Mouse (Mus musculus) hindbrain, embryonic 12.5 days (tissue): ENCODE data around the gene Fam53a. TPM values are rescaled to one million over a fixed set of nuclear protein-coding genes. Genes with fewer than 3 reads are reported as not detected.

ENCODE experiments used
- ATAC-seq: fragments of 200-750 bp; cut with Nextera tagmentation; 2 replicates; pipeline ENCODE4 v1.8.0; 2017; ENCODE audit warnings: moderate TSS enrichment; ENCODE audit not compliant: low FRiP score
- H3K27ac ChIP-seq: fragments of 300-500 bp; sonication (generic); 2 replicates; pipeline ENCODE4 v1.5.1; 2016; ENCODE audit warnings: mild to moderate bottlenecking
- H3K27me3 ChIP-seq: fragments of 300-500 bp; sonication (generic); 2 replicates; pipeline ENCODE4 v1.6.1; 2016; ENCODE audit warnings: mild to moderate bottlenecking
- H3K36me3 ChIP-seq: fragments of 300-500 bp; sonication (generic); 2 replicates; pipeline ENCODE4 v1.6.1; 2016; ENCODE audit warnings: mild to moderate bottlenecking
- H3K4me1 ChIP-seq: fragments of 300-500 bp; sonication (generic); 2 replicates; pipeline ENCODE4 v1.6.1; 2016
- H3K4me2 ChIP-seq: fragments of 300-500 bp; sonication (generic); replicated peaks from 2 replicates; pipeline ENCODE4 v1.6.1; 2016; ENCODE audit warnings: mild to moderate bottlenecking
- H3K4me3 ChIP-seq: fragments of 300-500 bp; sonication (generic); 2 replicates; pipeline ENCODE4 v1.5.1; 2016; ENCODE audit warnings: mild to moderate bottlenecking
- H3K9ac ChIP-seq: fragments of 300-500 bp; sonication (generic); 2 replicates; pipeline ENCODE4 v1.6.1; 2016; ENCODE audit warnings: mild to moderate bottlenecking, moderate library complexity
- H3K9me3 ChIP-seq: fragments of 300-500 bp; sonication (generic); replicated peaks from 2 replicates; pipeline ENCODE4 v1.6.1; 2016; ENCODE audit warnings: mild to moderate bottlenecking
- WGBS: fragments of 180-500 bp; shearing (Covaris S2); methylation state at CpG from one replicate; pipeline ENCODE4 v1.1.7; 2016; 5-methylcytosine and 5-hydroxymethylcytosine counted together
- polyA plus RNA-seq: library from polyadenylated mRNA; unstranded; fragments of >200 nt; fragmentation: Nextera tagmentation; extraction: Ambion mirVana; gene quantifications from 2 replicates; pipeline ENCODE4 v1.2.1, GENCODE M21; 2016

Gene Fam53a
- polyA plus RNA-seq, 1 experiment from 2014 or later: 50.8 TPM

DNA sequence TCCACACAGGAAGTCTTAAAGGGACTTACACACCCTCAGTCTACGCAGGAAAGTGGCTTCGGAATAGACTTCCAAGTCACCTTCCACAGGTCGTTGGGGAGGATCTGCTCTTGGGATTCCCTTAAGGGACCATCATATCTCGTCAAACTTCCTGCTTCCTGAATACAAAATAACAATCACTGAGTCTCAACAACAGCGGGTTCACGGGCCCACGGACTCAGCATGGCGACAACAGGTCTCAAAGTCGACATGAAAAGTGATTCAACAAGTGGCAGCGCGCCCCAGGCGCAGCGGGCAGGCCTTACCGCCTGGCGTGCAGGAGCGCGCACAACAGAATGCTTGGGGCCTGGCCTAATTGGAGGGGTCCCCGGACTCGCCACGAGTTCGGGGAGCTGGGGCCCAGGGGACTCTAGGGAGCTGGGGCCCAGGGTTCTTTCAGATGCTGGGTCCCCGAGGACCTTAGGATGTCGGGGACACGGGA is 575 bp downstream of the Fam53a start:
- Histone ChIP-seq H3K4me3 (peak overlapping the region; percentile 83), H3K27ac (peak overlapping the region; percentile 86), H3K4me2 (peak overlapping the region; percentile 90), H3K36me3 (no peaks in the 10 kb centered on the region), H3K4me1 (peaks cover 18% of the 10 kb centered on the region), H3K9me3 (no peaks in the 10 kb centered on the region), H3K9ac (peak overlapping the region; percentile 80), H3K27me3 (no peaks in the 10 kb centered on the region)
- WGBS: 0% methylated on average over 24 of the region's 24 CpGs
- ATAC-seq: no peak; the same call in 1 of the 2 replicates

DNA sequence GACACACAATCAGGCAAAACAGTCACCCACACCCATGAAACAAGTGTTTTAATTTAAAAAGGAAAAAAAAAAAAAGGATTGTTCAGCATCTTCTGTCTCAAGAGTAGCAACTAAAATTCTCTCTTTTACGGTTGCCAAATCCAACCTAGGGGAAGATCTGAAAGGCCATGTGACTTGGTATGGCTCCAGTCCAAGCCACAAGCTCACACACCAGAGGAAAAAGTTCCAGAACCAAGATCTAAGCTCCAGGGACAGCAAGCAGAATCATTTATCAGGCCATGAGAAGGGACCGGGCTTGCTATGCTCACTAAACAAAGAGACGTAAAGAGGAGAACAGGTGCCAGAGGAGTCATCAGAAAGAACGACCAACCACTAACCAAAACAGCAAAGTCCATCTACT is 1.5 kb downstream of the Fam53a start:
- Histone ChIP-seq H3K27me3 (no peaks in the 10 kb centered on the region), H3K27ac (no peak overlapping the region), H3K4me3 (peak overlapping the region; percentile 6; the same call in 1 of the 2 replicates), H3K4me1 (peaks cover 24% of the 10 kb centered on the region), H3K9me3 (no peaks in the 10 kb centered on the region), H3K9ac (0 out of 2 replicates have a peak overlapping the region, but pooled peaks have one; percentile 18), H3K4me2 (peak overlapping the region; percentile 90), H3K36me3 (no peaks in the 10 kb centered on the region)
- WGBS: 49% methylated on average over 4 of the region's 4 CpGs
- ATAC-seq: no peak

DNA sequence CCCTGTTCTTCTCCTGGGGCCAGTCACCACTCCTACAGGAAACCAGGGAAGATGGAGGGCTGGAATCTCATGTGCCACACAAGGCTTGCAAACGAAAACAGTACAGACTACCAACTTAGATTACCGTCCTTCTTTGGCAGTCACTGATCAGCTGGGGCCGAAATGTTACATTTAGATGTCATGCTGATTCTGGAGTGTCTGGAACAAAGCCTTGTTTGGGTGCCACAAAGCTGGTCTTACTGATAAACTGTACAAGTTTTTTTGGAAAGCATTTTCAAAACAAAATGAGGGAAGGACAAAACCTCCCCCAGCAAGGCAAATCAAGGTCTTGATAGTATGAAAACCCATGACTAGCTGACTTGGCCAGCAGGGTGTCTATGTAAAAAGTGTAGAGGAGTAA is 5.7 kb downstream of the Fam53a start:
- H3K36me3 ChIP-seq: no peaks in the 10 kb centered on the region
- peaks cover 13% of the 10 kb centered on the region for H3K4me1 ChIP-seq
- H3K27ac ChIP-seq: 0 out of 2 replicates have a peak overlapping the region, but pooled peaks have one; percentile 12
- no peak overlapping the region for H3K4me2 ChIP-seq
- no peaks in the 10 kb centered on the region for H3K9me3 ChIP-seq
- H3K9ac ChIP-seq: no peak overlapping the region
- ATAC-seq: no peak
- no peaks in the 10 kb centered on the region for H3K27me3 ChIP-seq
- 77% methylated on average over 3 of the region's 3 CpGs for WGBS
- no peak overlapping the region for H3K4me3 ChIP-seq

DNA sequence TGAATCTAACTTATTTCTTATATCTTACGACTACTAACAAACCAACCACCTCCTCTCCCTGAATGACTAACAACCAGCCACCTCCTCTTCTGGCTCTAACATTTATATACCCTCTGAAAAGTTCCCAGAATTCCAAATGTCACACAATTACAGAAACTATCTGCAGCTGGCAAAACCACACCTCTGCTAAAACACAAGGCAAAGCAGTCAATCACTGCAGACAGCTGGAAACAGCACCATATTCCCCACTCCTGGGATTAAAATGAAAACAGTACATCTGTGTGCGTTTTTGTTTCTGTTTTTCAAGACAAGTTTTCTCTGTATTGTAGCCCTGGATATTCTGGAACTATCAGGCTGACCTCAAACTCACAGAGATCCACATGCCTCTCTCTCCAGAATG is 6.8 kb downstream of the Fam53a start:
- no peak for ATAC-seq
- no peak overlapping the region for H3K4me2 ChIP-seq
- H3K36me3 ChIP-seq: no peaks in the 10 kb centered on the region
- H3K27ac ChIP-seq: no peak overlapping the region
- peaks cover 5% of the 10 kb centered on the region for H3K4me1 ChIP-seq
- WGBS: 88% methylated on average over 2 of the region's 2 CpGs
- no peak overlapping the region for H3K4me3 ChIP-seq
- no peaks in the 10 kb centered on the region for H3K9me3 ChIP-seq
- H3K9ac ChIP-seq: no peak overlapping the region
- no peaks in the 10 kb centered on the region for H3K27me3 ChIP-seq

DNA sequence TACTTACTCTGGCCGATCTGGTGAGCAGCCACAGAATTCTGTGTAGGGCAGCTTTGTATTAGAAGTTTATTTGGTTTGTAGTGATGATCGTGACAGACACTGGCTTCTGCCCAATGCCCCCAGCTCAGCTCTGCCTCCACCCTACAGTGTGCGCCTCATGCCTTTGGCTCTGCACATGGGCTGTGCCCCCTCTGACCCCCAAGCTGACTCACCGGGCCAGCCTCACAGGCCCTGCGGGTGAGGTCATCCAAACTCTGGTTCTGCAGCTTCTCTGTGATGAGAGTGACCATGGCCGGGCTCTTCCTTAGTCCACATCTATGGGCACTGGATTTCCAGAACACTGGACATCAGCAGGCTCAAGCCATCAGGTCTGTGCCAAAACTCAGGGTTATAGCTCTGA is 15.0 kb downstream of the Fam53a start:
- no peak for ATAC-seq
- no peaks in the 10 kb centered on the region for H3K9me3 ChIP-seq
- WGBS: 87% methylated on average over 6 of the region's 6 CpGs
- no peak overlapping the region for H3K9ac ChIP-seq
- peaks cover 17% of the 10 kb centered on the region for H3K36me3 ChIP-seq
- H3K27ac ChIP-seq: no peak overlapping the region
- H3K4me2 ChIP-seq: no peak overlapping the region
- H3K4me3 ChIP-seq: no peak overlapping the region
- H3K27me3 ChIP-seq: no peaks in the 10 kb centered on the region
- no peaks in the 10 kb centered on the region for H3K4me1 ChIP-seq

DNA sequence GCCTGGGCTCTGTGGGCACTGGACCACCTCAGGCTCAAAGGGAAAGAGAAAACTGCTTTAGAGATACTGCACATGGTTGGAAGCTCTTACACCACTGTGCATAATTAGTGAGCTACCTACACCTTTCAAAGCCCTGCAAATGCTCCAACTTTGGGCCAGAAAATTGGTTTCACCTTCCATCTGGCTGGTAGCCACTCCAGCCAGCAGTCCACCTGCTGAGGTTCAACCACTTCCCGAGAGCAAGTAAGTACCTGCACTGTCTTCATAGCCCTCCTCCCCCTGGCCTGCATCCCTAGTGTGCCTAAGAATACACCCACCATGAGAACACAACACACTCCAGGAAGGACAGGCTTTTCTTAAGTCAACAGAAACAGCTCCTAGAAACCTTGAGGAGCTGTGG is 17.6 kb downstream of the Fam53a start:
- Histone ChIP-seq H3K4me1 (no peaks in the 10 kb centered on the region), H3K9ac (no peak overlapping the region), H3K4me2 (no peak overlapping the region), H3K36me3 (peaks cover 31% of the 10 kb centered on the region), H3K4me3 (no peak overlapping the region), H3K9me3 (no peaks in the 10 kb centered on the region), H3K27ac (no peak overlapping the region), H3K27me3 (no peaks in the 10 kb centered on the region)
- WGBS: 96% methylated on average over 1 of the region's 1 CpGs
- no peak for ATAC-seq

DNA sequence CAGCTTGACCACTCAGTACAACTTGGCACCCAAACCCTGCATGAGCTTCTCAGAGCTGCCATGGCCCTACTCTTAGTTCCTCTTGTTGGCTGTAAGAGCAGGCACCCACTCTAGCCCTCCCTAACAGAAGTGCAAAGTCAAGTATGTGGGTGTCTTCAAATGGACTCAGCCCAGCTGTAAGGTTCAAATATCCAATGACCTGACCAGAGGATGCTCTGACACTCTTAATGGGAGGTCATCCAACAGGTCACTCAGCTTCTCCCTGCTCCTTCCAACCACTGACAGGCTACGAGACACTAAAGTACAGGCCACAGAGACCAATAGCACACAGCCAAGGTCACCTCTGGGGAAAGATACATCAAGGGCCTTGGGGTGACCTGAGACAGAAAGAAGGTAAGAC is 20.2 kb downstream of the Fam53a start:
- peaks cover 37% of the 10 kb centered on the region for H3K36me3 ChIP-seq
- H3K9me3 ChIP-seq: no peaks in the 10 kb centered on the region
- no peak overlapping the region for H3K9ac ChIP-seq
- H3K4me1 ChIP-seq: no peaks in the 10 kb centered on the region
- H3K27me3 ChIP-seq: no peaks in the 10 kb centered on the region
- no peak overlapping the region for H3K4me2 ChIP-seq
- H3K4me3 ChIP-seq: no peak overlapping the region
- H3K27ac ChIP-seq: no peak overlapping the region
- WGBS: 86% methylated on average over 1 of the region's 1 CpGs
- no peak for ATAC-seq

DNA sequence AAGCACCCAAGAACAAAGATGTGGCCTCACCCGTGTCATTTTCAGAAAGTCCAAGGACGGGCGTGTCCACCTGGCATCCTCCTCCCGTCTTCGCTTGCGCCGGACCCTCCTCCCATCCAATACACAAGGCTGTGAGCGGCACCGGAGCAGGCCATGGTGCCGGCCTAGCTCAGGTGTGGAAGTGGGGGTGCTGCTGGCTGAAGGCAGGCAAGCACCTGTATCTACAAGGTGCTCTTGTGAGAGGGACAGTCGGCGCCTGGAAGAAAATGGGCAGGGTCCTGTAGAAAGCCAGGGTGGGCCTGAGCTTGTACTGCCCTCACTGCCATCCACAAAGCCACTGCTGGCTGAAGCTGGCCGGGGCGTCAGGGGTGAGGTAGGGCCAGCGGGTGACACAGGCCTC is 22.0 kb downstream of the Fam53a start:
- H3K9me3 ChIP-seq: no peaks in the 10 kb centered on the region
- no peaks in the 10 kb centered on the region for H3K27me3 ChIP-seq
- WGBS: 97% methylated on average over 15 of the region's 15 CpGs
- no peaks in the 10 kb centered on the region for H3K4me1 ChIP-seq
- peaks cover 34% of the 10 kb centered on the region for H3K36me3 ChIP-seq
- H3K4me3 ChIP-seq: no peak overlapping the region
- H3K9ac ChIP-seq: no peak overlapping the region
- ATAC-seq: no peak
- no peak overlapping the region for H3K4me2 ChIP-seq
- no peak overlapping the region for H3K27ac ChIP-seq

DNA sequence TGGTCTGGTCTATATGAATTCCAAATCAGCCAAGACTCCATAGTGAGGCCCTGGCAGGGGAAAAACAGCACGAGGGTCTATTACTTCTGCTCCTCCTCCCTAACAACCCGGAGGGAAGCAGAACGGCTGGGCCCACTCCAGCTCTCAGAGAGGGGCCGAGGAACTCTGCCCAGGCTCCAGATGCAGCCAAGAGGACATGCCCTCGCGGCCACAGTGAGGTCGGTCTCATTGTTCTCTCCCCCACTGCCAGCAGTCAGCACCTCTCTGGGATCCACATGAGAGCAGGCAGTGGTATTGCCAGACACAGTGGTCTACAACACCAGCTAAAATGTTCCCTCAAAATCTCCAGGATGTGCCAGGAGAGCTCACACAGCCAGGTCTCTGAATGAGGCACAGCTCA is 22.8 kb downstream of the Fam53a start:
- Histone ChIP-seq H3K9ac (no peak overlapping the region), H3K4me2 (no peak overlapping the region), H3K27ac (no peak overlapping the region), H3K36me3 (peaks cover 27% of the 10 kb centered on the region), H3K4me3 (no peak overlapping the region), H3K9me3 (no peaks in the 10 kb centered on the region), H3K4me1 (no peaks in the 10 kb centered on the region), H3K27me3 (no peaks in the 10 kb centered on the region)
- WGBS: 85% methylated on average over 7 of the region's 7 CpGs
- no peak for ATAC-seq

DNA sequence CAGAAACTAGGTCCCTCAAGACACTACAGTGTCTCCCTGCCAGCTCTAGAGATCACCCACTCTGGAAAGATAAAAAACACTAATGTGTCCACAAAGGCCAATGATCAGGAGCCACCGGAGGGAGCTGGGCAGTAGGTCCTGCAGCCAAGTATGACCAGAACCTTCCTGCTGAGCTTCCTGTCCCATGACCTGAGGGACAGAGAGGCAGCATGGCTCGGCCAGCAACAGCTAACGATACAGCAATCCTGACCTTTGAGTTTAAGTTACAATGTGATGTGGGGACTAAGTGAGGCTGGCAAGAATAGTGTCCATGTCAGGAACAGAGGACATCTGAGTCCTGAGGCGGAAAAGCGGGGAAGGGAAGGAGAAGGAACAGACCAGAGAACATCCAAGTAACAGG is 24.1 kb downstream of the Fam53a start:
- WGBS: 86% methylated on average over 5 of the region's 5 CpGs

DNA sequence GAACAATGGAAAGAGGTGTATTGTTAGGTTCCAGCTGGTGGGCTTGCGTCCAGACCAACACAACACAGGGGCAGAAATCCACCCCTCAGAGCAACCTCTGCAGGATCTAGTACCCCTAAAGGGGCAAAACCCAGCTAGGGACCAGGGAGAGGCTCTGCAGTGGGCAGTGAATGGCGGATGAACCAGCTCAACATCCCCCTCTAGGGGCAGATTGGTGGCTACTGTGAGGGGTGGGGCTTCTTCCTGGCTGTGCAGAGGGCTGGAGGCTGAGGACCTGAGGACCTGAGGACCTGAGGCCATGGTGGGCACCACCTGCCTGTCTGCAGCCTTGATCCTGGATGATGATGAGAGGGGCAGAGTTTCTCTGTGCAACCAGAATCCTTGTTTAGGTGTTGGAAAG is 35.8 kb downstream of the Fam53a start:
- no peak for ATAC-seq
- 36% methylated on average over 2 of the region's 2 CpGs for WGBS

More for the DNA sequence above, 24.1 kb downstream of the Fam53a start:
- H3K9ac ChIP-seq: no peak overlapping the region
- no peaks in the 10 kb centered on the region for H3K27me3 ChIP-seq
- no peak overlapping the region for H3K4me3 ChIP-seq
- no peak for ATAC-seq
- H3K9me3 ChIP-seq: no peaks in the 10 kb centered on the region
- H3K4me1 ChIP-seq: no peaks in the 10 kb centered on the region
- H3K4me2 ChIP-seq: no peak overlapping the region
- H3K27ac ChIP-seq: no peak overlapping the region
- peaks cover 29% of the 10 kb centered on the region for H3K36me3 ChIP-seq

DNA sequence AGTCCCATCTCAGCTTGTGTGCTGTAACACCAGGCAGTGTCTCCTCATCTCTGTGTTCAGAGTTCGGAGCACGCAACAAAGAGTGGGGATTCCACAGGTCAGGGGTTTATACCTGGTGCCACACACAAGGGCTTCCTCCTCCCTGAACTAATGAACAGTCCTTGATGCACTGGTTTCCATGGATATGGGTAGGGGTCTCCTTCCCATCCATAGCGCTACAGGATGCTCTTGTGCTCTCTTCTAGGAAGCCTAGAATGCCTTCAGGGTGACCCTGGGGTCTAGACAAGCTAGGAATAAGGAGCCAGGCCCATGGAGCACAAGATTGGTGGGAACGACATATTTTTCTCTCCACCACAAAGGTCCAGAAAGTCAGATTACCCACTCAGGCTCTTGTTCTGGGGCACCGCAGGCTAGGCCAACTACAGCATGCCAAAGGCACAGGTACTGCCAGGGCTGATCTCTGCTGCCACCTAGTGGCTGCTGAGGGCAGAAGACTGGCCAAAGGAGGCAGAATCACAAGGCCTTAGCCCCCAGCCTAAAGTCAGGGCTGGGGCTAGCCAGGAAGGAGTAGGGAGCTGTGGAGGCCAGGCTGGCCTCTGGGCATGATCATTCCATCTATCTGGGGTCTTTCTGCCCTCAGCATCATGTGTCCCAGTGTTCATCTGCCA is 40.1 kb downstream of the Fam53a start:
- WGBS: 71% methylated on average over 5 of the region's 5 CpGs
- peak; percentile 58; the same call in 1 of the 2 replicates for ATAC-seq
- H3K9ac ChIP-seq: no peak overlapping the region

More for the DNA sequence above, 35.8 kb downstream of the Fam53a start:
- Histone ChIP-seq H3K4me3 (no peak overlapping the region), H3K4me1 (no peaks in the 10 kb centered on the region), H3K9me3 (no peaks in the 10 kb centered on the region), H3K4me2 (no peak overlapping the region), H3K9ac (no peak overlapping the region), H3K27me3 (no peaks in the 10 kb centered on the region), H3K27ac (no peak overlapping the region), H3K36me3 (peaks cover 10% of the 10 kb centered on the region; the same call in 1 of the 2 replicates)

DNA sequence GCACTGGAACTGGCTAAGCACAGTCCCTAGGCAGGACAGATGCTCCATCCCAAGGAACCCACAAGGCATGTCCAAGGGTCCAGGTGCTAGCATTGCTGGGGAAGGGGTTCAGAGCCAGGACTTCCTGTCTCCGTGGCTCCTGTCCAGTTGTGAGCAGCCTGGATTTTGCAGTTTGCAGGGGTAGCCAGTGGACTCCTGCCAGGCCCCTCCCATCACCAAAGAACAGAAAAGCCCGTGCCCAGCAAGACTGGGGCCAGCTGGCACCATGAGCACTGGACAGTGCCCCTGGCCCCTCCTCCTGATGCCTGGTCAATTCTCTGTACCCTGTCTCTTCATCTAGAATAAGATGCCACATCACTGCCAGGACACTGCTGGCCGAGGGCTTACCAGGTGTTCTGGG is 41.4 kb downstream of the Fam53a start:
- Histone ChIP-seq H3K4me3 (no peak overlapping the region), H3K27ac (no peak overlapping the region), H3K36me3 (no peaks in the 10 kb centered on the region), H3K27me3 (peaks cover 8% of the 10 kb centered on the region; the same call in 1 of the 2 replicates), H3K4me2 (no peak overlapping the region), H3K4me1 (peaks cover 4% of the 10 kb centered on the region; the same call in 1 of the 2 replicates), H3K9me3 (no peaks in the 10 kb centered on the region), H3K9ac (no peak overlapping the region)
- WGBS: 78% methylated on average over 3 of the region's 3 CpGs
- 0 out of 2 replicates have a peak, but pooled peaks have one; percentile 36 for ATAC-seq

More for the DNA sequence above, 40.1 kb downstream of the Fam53a start:
- H3K4me2 ChIP-seq: no peak overlapping the region
- H3K9me3 ChIP-seq: no peaks in the 10 kb centered on the region
- no peaks in the 10 kb centered on the region for H3K36me3 ChIP-seq
- H3K4me1 ChIP-seq: peaks cover 2% of the 10 kb centered on the region; the same call in 1 of the 2 replicates
- H3K4me3 ChIP-seq: no peak overlapping the region
- 0 out of 2 replicates have a peak, but pooled peaks cover 8% of the 10 kb centered on the region for H3K27me3 ChIP-seq
- no peak overlapping the region for H3K27ac ChIP-seq
